Mouse (Mus musculus) layer of hippocampus, postnatal 36 days (tissue): Measurements from ENCODE around the gene Prss53. TPM values are rescaled to one million over a fixed set of nuclear protein-coding genes. Genes with fewer than 3 reads are reported as not detected.
"Not testable (repeated sequence)": the region's sequence is repeated elsewhere in the genome, so short reads cannot be mapped to it uniquely, and the experiment has no call there.

Source experiments
- DNase-seq, 2 experiments: peaks; one replicate each; pipeline ENCODE4 v3.0.0; 2022
- total RNA-seq, 2 experiments: library from RNA; stranded (reverse); gene quantifications; 2 replicates each; pipeline ENCODE4 v1.2.3; 2021

Prss53 gene
- total RNA-seq, 2 experiments from 2014 or later = 3.7 to 4.0 TPM

DNA sequence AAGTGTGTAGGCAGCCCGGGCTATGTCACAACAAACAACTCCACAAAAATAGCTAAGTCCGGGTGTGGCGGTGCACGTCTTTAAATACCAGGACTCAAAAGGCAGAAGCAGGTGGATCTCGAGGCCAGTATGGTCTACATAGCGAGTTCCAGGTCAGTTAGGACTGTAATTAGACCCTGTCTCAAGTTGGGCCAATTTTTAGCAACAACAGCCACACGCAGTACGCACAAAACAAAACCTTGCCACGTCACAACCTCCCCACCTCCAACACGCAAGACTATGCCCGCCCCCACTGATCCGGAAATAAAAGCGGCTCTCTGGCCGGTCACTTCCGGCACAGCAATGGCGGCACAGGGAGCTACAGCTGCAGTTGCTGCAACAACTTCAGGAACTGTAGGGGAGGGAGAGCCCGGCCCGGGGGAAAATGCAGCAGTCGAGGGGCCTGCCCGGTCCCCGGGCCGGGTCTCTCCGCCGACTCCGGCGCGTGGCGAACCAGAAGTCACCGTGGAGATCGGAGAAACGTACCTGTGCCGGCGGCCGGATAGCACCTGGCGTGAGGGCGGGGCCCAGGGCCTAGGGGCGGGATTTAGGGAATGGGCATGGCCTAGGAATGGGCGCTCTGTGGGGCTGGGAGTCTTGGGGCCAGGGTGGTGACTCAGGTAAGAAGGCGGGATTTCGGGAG, 21.6 kb upstream of the Prss53 start, which contains the start of gene Kat8:
TSS of gene Kat8 (plus strand) at position 327 of the 682 bp plus-strand sequence.
- peak; percentile 86 for DNase-seq

DNA sequence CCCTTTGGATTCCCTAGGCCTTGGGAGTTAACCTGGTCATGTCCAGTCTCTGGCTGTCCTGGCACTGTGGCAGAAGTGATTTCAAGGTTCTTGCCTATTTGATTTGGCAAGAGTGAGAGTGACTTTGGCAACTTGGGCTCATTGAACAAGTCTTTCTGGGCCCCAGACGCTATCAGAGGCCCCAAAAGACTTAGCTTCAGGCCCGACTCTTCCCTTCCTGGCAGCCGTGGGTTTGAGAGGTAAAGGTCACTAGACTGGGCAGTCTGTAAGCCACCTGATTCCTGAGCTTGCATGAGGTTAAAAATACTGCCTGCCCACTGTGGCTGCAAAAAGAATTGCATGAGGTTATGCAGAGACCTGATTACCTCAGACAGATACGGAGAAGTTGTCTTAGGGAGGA, 17.9 kb upstream of the Prss53 start:
- DNase-seq = no peak

DNA sequence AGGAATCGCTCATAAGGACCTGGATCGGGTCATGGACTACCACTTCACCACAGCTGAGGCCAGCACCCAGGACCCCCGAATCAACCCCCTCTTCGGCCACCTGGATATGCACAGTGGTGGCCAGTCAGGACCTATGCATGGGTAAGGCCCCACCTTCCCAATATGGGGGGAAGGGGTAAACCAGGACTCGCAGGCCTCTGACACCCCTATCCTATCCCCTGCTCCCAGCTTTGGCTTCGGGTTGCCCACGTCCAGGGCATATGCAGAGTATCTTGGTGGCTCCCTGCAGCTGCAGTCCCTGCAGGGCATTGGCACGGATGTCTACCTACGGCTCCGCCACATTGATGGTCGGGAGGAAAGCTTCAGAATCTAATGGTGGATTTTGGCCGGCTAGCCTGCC, 17.2 kb upstream of the Prss53 start:
- DNase-seq = no peak

DNA sequence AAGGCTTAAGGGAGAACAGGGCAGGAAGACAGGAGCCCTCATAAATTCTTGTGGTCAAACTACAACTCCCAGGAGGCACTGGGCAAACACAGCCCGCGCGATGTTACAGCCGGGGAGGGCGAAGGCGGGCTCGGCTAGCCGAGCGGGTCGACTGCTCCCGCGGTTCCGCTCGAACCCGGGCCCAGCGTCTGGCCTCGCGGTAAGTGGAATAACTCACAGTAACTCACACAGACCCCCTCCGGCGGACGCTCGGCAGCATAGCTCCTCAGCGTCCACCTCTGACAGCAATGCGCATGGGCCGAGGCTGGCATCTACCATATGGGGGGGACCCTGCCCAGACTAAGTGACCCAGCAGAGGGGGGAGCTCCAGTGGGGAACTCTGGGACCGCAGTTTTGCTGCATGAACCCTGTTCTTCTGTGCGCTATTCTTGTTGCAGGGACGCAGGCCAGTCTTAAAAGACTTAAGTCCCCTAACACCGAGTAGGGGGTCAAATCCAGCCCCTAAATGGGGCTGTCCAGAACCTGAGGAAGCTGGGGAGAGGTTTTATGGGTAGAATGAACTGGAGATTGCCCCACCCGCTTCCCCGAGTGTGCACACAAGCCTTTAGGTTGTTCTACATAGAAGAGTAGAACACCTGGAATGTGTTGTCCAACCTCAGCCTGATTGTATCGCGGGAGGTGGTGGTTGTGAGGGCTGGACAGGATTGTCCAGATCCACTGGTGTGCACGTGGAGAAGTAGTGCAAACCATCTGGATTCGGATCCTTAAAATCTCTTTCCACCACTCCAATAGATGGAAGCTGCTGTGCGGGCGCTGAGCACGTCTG, 13.4 kb upstream of the Prss53 start, which contains the start of gene Bckdk:
TSS of gene Bckdk (plus strand) at position 112 of the 826 bp plus-strand sequence.
- DNase-seq = peak; percentile 75 to 78

DNA sequence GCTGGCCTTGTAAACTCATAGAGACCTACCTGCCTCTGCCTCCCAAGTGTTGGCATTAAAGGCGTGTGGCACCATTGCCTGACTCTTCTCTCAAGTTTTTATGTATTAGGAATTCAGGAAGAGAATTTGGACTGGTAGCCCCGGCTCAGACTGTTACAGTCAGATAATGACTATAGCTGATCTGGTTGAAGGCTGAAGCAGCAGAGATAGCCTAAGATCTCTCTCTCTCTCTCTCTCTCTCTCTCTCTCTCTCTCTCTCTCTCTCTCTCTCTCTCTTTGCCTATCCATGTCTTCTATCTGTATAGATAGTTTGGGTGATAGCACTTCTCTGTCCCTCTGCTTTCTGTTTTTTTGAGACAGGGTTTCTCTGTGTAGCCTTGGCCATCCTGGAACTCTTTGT, 11.0 kb upstream of the Prss53 start:
- no peak for DNase-seq

DNA sequence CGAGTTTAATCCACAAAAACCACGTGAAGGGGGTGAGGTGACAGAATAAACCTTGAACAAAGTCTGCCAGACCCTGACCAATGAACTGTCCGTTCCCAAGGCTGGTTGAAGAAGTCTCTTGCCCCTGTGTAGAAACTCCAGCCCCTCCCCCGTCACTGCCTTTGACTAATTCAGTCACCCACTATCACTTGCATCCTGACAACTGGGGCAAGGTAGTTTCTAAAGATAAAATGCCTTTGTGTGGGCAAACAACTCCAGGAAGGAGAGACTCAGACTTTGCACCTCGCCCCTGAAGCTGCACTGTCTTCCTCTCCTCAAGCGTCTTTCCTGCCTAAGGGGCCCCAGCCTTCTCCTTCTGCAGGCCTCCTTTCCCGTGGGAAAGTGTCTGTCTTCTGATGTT, 9.2 kb upstream of the Prss53 start:
- DNase-seq = no peak

DNA sequence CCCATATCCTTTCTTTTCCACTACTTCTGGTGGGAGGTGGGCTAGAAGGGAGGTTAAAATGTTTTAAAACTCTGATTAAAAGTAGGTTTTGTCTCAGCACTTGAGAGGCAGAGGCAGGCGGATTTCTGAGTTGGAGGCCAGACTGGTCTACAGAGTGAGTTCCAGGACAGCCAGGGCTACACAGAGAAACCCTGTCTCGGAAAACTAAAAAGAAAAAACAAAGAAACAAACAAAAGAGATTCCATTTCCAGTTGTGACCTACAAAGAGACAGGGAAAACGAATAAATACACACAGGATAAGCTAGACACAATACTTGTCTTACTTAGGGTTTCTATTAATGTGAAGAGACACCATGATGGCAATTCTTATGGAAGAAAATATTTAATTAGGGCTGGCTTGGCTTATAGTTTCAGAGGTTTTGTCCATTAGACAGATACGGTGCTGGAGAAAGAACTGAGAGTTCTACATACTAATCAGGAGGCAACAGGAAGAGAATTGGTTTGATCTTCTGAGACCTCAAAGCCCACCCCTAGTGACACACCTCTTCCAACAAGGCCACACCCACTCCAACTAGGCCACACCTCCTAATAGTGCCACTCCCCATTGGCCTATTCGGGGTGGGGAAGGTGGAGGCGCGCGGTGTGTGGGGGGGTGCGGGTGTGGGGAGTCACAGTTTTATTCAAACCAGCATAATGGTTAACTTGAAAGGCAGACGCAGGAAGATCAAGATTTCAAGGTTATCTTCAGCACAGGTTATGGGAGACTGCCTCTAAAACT, 7.6 kb upstream of the Prss53 start:
- no peak for DNase-seq

DNA sequence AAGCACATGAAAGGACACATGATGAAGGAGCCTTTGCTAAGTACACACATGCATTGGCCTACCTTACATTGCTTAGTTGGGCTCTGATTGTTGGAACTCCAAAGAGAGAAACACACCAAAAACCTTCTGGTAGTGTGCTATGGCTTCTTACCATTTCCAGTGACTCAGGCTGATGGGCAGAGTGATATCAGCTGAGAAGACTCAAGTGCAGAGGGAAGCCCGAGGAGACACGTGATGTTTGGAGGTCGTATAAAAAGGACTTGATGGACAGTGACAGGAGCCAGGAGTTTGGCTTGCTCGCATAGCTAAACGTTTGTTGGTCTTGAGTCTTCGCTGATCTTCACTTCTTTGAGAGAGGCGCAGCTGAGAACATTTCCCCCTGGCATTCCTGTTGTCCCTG, 6.8 kb upstream of the Prss53 start:
- DNase-seq = no peak

DNA sequence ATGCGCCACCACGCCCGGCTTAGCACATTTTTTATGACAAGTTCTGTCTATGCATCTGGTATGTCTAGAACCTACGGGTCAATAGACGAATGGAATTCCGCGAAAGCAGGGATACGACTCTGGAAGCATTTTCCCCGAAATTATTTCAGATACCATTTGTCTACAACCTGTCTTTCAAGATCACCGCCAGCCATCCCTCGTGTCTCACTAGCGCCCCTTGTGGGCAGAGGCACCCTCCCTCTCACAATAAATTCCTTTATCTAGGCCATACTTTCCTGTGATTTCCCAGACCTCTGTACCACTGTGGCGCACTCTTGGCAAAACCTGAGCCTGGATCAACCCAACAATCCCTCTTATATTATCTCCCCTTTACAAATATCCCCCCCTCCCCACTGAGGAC, 5.6 kb upstream of the Prss53 start:
- DNase-seq = peak in 1 of 2 experiments; percentile 40

DNA sequence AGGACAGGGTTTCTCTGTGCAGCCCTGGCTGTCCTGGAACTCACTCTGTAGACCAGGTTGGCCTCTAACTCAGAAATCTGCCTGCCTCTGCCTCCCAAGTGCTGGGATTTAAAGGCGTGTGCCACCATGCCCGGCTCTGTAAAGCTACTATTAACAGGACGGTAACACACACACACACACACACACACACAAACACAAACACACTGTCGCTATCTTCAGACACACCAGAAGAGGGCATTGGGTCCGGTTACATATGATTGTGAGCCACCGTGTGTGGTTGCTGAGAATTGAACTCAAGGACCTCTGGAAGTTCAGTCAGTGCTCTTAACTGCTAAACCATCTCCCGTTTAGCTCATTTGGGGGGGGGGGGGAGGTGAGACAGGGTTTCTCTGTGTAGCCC, 5.1 kb upstream of the Prss53 start:
- not testable (repeated sequence) for DNase-seq

DNA sequence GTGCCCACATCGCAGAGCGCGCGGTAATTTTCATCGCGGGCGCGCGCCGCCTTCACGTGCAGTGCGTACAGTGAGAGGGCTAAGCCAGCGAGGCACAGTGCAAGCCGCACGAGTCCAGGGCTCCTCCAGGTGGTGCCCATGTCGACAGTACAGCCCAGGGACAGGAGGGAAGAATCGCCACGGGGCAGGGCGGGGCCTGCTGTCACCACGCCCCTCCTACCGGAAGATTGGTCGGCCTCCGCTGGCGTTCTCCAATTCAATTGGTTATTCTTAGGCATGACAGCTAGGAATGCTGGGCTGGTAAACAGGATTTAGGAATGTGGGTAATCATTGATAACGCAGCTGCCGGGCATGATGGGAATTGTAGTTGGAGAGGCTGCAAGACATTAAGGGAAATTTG, 4.7 kb upstream of the Prss53 start, which contains the start of the genes Gm21974 and Vkorc1:
TSS of gene Gm21974 (minus strand) at position 13 of the 400 bp plus-strand sequence.
TSS of gene Vkorc1 (minus strand) at position 176 of the 400 bp plus-strand sequence.
- DNase-seq = peak; percentile 92 to 94

DNA sequence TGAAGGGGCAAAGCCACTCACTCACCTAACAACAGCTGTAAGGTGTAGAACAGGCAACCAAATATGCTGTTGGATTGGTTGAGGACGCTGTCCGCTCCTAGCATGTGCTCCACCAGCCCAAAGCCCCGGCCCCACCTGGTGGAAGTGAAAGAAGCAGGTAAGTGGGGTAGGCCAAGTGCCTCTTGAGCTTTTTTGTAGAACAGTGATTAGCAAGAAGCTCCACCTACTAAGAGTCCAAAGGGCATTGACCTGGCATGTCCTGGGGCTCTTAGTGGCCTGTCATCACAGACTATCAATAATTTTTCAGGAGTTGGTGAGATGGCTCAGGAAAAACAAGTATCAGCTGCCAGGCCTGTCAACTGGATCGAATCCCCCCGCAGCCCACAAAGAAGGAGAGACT, 3.7 kb upstream of the Prss53 start:
- DNase-seq = no peak

DNA sequence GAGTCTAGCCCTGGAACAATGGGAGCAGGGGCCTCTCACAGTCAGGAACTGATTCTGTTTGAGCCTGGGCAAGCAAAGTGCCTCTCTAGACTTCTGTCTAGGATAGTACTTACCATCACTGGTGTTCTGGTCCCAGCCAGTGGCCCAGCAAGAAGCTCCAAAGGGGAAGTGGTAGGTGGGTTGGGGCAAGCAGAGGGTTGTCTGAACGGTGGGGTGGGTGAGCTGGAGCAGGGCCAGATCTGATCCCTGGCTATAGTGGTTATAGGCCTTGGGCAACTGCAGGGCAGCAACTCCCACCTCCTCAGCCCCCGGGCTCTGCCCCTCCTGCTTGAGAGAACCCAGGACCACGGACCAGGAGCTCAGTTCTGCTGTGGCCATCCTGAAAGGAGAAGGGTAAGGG, 1.9 kb downstream of the Prss53 start:
- no peak for DNase-seq

DNA sequence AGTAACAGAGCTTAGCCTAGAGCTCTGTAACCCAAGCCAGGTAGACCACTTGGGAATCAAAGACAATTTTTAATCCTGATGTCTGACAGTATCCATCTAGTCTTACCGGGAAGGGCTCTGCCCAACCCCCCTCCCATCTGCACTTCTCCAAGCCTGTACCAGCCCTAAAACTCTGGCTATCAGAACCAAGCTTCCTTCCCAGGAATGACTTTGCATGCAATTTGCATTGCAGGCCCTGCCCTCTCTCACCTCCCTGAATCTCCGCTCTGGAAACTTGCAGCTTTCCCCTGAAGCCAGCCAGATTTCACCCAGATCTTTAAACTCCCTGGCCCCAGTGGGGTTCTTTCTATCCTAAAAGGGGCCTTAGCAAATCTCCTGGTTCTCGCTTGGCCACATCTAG, 3.0 kb downstream of the Prss53 start:
- no peak for DNase-seq

DNA sequence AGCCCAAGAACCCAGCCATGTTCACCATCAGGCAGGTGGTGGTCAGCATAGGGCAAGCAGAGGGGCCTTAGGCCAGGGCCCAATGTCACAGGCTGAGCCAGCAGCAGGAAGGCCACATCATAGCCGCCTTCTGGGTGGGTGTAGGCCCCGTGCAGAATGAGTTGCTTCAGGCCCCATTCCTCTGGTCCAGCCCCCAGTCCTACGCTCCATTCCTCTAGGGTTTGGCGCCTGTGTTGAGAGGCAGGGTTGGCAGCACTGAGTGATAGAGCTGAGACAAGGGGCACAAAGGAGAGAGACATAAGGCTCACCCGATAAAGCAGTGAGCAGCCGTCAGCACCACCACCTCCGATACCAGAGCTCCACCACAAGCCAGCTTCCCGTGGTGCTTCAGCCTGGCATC, 3.6 kb downstream of the Prss53 start:
- no peak for DNase-seq

DNA sequence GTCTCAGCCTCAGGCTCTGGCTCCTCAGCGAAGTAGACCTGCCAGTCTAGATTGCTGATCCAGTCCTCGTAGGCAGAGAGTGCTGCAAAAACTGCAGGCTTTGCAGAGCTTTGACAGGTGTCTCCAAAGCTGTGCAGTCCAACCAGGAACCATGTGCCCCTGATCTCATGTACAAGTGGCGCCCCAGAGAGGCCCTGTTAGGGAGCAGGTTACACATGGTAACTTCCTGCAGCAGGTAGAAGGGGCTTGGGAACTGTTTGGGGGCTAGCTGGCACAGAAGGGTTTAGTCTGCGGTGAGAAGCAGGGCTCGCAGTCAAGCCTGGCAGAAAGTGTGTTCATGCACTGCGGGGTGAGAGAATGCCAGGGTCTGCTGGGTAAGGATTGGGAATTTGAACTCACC, 4.2 kb downstream of the Prss53 start:
- DNase-seq = no peak

DNA sequence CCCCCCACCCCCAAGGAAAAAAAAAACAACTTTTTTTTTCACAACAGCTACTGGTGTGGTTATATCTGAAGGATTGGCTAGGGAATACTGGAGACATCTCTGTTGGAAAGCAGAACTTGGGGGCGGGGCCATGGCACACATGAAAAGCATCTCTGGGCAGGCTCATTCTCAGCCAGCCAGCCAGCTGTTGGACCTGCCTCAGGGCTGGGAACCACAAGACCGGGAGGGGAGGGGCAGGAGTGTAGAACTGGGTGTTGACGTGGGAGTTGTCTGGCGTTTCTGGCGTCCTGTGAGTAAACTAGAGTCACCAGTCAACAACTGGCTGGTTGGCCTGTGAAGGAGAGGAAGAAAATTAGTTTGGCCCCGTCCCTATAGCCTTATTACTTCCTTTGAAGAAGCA, 4.8 kb downstream of the Prss53 start:
- no peak for DNase-seq

DNA sequence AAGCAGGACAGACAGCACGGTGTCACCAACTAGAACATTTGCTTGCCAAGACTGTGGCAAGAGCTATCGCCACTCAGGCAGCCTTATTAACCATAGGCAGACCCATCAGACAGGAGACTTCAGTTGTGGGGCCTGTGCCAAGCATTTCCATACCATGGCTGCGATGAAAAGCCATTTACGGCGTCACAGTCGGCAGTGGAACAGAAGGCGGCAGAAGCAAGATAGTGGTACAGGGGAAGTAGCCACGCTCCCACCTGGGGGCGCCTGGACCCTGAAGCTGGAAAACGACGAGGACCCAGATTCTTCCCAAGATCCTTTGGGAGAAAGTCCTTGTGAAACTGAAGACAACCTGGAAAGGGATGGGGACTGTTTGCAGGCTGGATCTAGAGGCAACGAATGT, 10.3 kb downstream of the Prss53 start:
- no peak for DNase-seq

DNA sequence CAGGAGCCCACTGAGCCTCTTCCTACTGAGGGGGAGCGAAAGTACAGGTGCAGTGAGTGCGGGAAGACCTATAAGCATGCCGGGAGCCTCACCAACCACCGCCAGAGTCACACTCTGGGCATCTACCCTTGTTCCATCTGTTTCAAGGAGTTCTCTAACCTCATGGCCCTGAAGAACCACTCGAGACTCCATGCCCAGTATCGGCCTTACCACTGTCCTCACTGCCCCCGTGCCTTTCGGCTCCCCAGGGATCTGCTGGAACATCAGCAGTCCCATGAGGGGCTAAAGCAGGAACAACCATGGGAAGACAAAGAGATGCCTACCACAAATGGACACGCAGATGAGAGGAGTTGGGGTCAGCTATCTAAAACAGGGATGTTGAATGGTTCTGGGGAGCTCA, 11.5 kb downstream of the Prss53 start:
- DNase-seq = no peak

DNA sequence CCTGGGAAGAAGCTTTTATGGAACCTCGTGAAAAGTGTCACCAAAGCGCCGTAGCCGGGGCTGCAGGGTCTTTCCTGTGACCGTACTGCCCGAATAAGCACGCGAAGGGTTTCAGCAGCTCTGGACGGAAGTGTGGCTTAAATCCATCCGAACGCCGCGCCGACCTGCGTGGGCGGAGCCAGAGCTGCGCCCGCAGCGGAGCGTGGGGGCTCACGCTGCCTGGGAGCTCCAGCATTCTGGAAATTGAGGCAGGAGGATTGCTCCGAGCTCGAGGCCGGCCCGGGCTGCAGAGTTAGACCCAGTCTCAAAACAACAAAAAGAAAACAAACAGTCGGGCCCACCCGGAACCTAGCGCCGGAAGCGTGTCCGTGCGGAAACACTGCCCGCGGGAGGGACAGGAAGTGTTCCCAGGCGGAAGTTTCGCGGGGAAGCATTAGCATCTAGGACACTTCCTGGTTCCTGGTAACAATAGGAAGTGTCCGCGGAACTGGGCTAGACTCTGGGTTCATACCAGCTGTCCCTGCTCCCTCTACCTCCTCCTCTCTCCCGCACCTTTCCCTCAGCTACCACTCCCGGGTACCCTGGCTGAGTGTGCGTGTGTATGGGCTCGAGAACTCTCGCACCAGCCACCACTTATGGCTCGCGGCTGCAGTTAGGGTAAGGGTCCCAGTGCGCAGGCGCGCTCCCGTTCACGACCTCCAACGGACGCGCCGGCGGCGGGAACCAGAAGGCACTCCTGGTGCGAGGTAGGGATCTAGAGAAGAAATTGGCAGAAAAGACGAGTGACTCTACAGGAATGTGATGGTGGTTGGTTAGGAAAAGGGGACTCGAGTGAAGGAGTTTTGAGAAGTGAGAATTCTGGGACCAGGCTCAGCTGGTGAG, 14.1 kb downstream of the Prss53 start, which contains the start of gene Zfp668:
TSS of gene Zfp668 (minus strand) at position 362 of the 882 bp plus-strand sequence.
- peak; percentile 88 for DNase-seq

DNA sequence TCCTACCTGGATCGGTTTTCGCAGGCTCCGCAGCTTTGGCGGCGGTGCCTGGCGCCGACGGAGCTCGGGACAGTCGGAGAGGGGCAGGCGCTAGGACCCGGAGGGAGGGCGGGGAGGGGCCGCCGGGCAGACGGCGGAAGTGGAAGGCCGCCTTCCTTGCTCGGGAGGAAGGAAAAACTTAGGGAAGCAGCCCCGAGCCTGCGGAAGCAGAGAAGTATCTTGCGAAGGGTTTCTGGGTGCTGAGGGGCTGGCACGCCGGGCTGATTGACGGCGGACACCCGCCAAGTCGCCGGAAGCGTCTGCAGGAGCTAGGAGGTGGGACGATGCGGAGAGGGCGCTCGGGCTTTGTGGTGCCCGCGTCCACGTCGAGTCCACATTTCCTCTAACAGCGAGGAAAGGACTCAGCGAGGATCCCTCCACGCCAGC, 14.7 kb downstream of the Prss53 start, which contains the start of gene Zfp646:
TSS of gene Zfp646 (plus strand) at position 181 of the 426 bp plus-strand sequence.
- DNase-seq = peak; percentile 75 to 79

DNA sequence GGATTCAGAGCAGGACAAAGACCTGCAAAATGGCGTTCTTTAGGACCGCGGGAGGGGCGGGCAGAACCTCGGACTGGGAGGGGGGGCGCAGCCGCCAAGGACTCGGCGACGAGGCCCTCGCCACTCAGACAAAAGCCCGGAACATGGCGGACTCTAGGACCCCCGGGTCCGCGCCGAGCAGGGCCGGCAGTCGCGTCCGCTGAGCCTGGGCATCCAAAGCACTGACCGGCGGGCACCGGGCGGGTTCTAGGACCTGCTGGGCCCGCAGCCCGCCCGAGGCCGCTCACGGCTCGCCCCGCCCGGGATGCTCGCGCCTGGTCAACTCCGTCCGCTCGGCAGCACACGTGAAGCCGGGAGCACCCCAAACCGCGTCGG, 15.2 kb downstream of the Prss53 start:
- peak; percentile 93 to 94 for DNase-seq
